Mouse (Mus musculus): ENCODE data around the gene Rbfox3.

DNA sequence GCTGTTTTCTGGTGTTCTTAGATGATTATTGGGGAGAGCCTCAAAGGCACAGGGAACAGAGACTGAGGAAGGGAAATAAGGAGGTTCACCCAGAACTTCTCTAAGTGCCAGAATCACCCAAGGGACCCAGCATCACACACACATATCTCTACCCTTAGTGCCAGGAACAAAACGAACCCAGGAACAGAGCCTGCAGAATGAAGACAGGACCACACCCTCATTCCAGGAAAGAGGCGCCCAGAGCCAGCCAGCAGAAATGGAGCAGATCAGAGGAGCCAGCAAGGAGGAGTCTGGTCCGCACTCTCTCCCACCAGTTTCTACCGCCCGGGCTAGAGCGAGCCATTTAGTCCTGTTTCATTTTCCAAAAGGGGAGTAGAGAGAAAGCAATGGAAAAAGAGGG, 358.4 kb downstream of the Rbfox3 start:
- TF ChIP-seq CTCF (IDR thresholded peaks at IDR 0.05; ENCODE audit: low read depth, low read length) (no peak), GATA1 (IDR thresholded peaks at IDR 0.05; ENCODE audit: borderline replicate concordance, low read length) (no peak), TAL1 (conservative IDR thresholded peaks at IDR 0.05; ENCODE audit: low read depth, low read length) (no peak), POLR2AphosphoS5 (IDR thresholded peaks at IDR 0.05; ENCODE audit: insufficient replicate concordance, low read depth, low read length) (no peak)

Measured in G1E (cell line).